Mouse (Mus musculus) kidney, postnatal 4 days (tissue): Measurements from ENCODE around the gene Zfp760.
A peak's percentile ranks its signal among the peaks of the same experiment; 100 is the strongest.
"Not testable (repeated sequence)": the region's sequence is repeated elsewhere in the genome, so short reads cannot be mapped to it uniquely, and the experiment has no call there.

Source experiments
- DNase-seq, 2 experiments: peaks; one replicate each; pipeline ENCODE4 v3.0.0; 2021; ENCODE audit warnings: mixed read lengths in 2 of 2

Zfp760 gene

DNA sequence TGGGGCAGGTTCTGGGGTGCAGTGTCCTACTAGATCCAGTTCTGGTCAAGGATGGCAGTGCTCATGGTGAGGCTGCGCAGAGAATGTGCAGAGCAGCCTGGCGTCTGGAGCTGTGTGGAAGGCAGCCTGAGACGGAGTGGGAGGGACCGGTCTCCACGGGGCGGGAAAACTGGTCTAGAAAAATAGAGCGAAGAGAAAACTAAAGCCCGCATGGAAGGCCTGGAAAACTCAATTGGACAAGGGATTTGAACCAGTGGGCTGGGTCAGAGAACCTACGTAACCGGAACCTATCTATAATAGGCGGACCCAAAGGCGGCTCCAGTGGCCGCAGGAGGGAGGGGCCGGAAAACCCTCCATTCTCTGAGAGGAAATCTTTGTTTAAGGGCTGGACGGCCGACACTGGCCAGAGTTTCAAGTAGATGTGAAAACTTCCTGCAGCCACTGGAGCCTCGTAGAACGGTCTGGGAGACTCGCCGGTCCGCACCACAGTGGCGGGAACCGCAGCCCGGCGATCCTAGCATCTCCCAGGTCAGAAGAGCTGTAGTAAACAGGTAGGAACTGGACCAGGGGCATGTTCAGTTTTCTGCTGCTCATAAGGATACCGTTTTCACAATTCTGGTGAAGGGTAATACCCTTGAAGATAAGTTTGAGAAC lies at the start of gene Zfp760:
TSS of gene Zfp760 (plus strand) at position 399 of the 654 bp plus-strand sequence.
- peak; percentile 85 to 92 for DNase-seq

DNA sequence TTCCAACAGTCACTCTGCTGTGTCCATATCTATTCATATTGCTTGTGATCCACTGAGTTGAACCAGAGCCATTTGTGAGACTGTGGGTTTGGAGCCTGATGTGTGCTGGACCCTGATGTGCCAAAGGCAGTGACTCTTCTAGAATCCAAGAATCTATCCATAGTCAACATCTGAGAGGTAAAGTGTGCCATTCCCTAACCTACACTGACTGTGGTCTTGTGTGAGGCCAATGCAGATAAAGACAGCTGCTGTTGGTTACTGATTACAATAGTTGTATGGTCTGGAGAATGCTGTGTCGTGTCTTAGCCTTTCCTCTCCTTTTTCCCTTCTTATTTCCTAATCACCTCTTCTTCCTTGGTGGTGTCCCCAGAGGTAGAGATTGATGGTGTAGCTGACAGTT lies 28.7 kb upstream of the Zfp760 start:
- DNase-seq: not testable (repeated sequence)

GRCm38 (mm10) chr17:21679273-21680018 lies 28.1 kb upstream of the Zfp760 start:
- peak; percentile 83 to 90 for DNase-seq

GRCm38 (mm10) chr17:21680019-21680376 lies 27.5 kb upstream of the Zfp760 start:
- not testable (repeated sequence) for DNase-seq

DNA sequence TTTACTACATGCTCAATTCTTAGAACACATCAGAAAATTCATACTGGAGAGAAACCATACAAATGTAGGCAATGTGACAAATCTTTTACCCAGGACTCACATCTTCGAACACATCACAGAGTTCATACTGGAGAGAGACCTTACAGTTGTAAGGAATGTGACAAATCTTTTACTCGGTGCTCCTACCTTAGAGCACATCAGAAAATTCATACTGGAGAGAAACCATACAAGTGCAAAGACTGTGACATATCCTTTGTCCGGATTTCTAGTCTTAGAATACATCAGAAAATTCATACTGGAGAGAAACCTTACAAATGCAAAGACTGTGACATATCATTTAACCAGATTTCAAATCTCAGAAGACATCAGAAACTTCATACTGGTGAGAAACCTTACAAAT lies 16.0 kb upstream of the Zfp760 start, which contains the start of gene Gm10226:
TSS of gene Gm10226 (plus strand) at position 301 of the 400 bp plus-strand sequence.
- DNase-seq: no peak

DNA sequence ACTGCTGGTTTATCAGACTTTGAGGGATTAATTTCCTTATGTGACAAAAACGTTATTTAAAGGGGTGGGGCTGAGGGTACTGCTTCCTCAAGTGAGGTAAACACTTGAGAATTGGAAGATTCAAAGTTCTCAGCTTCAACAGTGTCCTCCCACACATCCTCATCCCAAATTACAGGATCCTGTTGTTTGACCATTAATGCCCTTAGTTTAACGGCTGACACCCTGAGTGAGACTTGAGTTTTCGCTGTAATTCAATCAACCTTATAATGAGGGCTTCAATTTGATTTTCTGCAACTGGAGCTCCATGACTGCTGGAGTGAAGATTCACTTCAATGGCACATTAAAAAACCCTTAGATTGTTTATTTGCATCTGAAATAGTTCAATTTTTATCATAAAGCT lies 14.2 kb upstream of the Zfp760 start:
- DNase-seq: no peak

GRCm38 (mm10) chr17:21696073-21696472 lies 11.5 kb upstream of the Zfp760 start:
- DNase-seq: no peak

DNA sequence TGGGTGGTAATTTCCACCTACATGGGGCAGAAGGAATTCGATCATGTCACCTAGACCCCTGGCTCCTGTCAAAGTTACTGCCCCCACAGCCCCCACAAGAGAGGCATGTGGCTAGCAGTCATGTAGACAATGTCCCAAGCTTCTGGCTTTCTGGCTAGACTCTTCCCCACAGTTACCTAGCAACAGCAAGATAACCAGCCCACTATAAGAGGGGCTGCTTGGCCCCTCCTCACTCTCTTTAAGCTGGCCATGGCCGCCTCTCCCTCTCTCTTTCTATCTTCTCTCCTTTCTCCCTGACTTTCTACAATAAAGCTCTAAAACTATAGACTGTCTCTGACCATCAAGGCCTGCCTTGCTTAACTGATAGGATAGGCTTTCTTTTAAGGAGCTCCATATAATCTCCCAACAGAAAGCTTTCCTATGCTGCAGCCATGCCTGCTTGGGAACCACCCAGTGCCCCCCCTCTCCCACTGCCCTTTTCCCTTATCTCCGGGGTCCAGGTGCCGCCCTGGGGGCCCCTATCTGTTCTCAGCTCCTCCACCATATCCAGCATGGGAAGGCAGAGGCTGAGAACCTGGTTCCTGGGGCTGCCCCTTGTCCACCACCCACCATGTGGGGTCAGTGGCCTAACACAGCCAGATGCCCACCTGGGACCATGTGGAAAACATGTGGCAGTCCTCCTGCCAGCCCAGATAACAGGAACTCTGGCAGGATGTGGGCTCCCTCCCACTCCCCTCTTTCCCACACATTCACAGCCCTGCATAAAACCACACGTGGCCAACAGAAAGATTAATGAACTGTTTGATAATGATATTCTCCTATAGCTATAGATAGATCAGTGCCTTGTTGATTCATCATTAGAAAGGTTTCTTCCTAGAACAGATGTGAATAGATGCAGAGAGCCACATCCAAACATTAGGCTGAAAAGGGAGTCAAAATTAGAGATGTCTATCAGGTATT lies 5.0 kb upstream of the Zfp760 start:
- DNase-seq: no peak

- DNase-seq: no peak
Measured at GRCm38 (mm10) chr17:21703414-21703813, 4.1 kb upstream of the Zfp760 start.

DNA sequence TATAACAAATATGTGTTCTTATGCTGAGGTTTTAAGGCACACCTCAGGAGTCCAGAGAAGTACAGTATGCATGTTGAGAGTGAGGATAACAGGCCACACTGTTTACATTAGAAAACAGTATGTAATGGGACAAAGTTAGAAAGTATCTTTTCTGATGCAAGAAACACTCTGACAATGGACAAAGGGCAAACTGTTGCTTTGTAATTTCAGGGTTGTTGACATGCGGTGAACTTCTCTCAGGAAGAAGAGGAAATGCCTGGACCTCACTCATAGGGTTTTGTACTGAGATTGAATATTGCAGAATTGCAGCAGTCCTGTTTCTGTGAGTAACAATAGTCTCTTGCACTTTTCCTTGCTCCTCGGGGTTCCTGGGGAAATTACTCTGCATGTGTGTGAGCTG lies 860 bp downstream of the Zfp760 start:
- no peak for DNase-seq

GRCm38 (mm10) chr17:21730495-21730894 lies 23.0 kb downstream of the Zfp760 start, which contains the start of gene Zfp229:
Gene Zfp229, plus strand, starts transcription at chr17:21730795.
- not testable (repeated sequence) for DNase-seq

- no peak for DNase-seq
Measured at GRCm38 (mm10) chr17:21733049-21733448, 25.5 kb downstream of the Zfp760 start.

GRCm38 (mm10) chr17:21733529-21734031 lies 26.0 kb downstream of the Zfp760 start:
- DNase-seq: peak; percentile 78 to 87

DNA sequence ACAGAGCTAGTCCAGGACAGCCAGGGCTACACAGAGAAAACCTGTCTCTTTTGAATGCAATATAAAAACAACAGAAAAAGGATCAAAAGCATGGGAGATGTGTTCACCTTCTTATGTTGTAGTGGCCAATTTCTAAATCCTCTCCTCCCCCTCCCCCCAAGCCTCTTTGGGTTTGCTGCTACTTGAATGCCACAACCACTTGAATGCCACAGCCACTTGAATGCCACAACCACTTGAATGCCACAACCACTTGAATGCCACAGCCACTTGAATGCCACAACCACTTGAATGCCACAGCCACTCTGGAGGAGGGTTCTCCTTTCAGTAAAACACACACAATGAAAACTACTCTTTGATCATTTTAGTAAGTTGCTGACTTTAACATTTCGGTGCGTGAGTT lies 45.2 kb downstream of the Zfp760 start:
- DNase-seq: no peak

GRCm38 (mm10) chr17:21753342-21754208 lies 46.0 kb downstream of the Zfp760 start:
- peak; percentile 44 to 52 for DNase-seq

- no peak for DNase-seq
Measured at GRCm38 (mm10) chr17:21770336-21770735, 62.8 kb downstream of the Zfp760 start.
